Mouse (Mus musculus): ENCODE results near the gene C2cd5.

Gene C2cd5

GRCm38 (mm10) chr6:143115505-143115904 is 15.6 kb upstream of the C2cd5 start:
- no peak for DNase-seq (ENCODE audit: low spot score)

- peak; percentile 13 for DNase-seq (ENCODE audit: low spot score)
Observed at GRCm38 (mm10) chr6:143115011-143115445, 15.1 kb upstream of the C2cd5 start.

GRCm38 (mm10) chr6:143114556-143114955 is 14.6 kb upstream of the C2cd5 start:
- DNase-seq (ENCODE audit: low spot score), result no peak

DNA sequence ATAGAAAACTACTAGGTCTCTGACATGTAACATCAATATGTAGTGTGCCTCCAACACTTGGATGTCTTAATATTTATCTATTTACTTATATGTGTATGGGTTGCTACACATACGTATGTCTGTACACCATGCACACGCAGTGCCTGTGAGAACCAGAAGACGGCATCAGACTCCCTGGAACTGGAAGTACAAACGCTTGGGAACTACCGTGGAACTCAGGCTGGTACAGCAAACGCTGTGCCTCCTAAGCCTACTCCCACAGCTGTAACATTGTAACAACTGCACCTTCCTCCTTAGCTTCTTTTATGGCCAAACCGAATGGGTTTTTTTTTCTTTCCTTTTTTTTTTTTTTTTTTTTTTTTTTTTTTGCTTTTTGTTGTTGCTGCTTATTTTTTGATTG is 10.4 kb upstream of the C2cd5 start:
- no peak for DNase-seq (ENCODE audit: low spot score)

DNA sequence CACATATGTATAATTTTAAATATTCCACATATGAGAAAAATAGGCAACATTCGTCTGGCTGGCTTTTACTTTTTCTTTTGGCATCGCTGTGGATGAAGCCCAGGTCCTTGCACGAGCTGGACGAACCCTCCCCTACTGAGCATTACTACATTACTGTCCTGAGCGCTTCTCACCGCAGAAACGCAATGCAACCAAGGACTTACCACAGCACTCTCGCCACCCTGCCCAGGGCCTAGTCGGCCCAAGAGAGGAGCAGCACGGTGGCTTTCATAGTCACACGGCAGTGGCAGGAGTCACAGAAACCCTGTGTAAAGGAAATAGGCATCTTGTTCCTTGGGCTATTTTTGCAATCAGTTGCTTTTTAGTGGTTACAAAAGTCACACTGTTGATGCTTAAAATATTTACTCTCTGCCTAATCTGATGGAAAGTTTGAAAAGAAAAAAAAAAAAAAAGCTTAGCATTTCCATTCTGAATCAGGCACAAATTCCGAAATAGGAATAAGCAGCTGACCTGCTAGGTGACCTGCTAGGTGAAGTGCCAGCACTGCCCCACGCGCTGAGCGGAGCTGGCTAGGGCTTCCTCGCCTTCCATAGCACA is 9.8 kb upstream of the C2cd5 start:
- DNase-seq (ENCODE audit: low spot score), result no peak

- DNase-seq (ENCODE audit: low spot score), result no peak
Observed at GRCm38 (mm10) chr6:143108031-143108430, 8.1 kb upstream of the C2cd5 start.

DNA sequence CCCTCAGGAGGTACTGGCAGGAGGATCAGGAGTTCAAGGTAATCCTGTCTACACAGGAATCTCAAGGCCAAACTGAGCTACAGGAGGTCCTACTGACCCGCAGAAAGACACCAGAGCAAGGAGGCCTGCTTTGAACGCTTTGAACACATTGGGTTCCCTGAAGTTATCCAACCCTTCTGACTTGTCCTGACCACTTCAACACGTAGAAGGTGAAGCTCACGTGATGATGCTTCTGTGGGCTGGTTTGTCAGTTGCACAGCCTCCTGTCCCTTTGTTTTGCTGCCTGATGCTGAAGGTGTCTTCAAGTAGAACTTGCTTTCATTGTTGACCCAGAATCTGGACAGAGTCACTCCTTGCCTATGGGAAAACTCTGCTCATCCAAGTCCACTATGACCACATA is 7.7 kb upstream of the C2cd5 start:
- no peak for DNase-seq (ENCODE audit: low spot score)

GRCm38 (mm10) chr6:143105766-143106165 is 5.8 kb upstream of the C2cd5 start:
- no peak for DNase-seq (ENCODE audit: low spot score)

GRCm38 (mm10) chr6:143103981-143104680 is 4.2 kb upstream of the C2cd5 start:
- peak; percentile 31 for DNase-seq (ENCODE audit: low spot score)

DNA sequence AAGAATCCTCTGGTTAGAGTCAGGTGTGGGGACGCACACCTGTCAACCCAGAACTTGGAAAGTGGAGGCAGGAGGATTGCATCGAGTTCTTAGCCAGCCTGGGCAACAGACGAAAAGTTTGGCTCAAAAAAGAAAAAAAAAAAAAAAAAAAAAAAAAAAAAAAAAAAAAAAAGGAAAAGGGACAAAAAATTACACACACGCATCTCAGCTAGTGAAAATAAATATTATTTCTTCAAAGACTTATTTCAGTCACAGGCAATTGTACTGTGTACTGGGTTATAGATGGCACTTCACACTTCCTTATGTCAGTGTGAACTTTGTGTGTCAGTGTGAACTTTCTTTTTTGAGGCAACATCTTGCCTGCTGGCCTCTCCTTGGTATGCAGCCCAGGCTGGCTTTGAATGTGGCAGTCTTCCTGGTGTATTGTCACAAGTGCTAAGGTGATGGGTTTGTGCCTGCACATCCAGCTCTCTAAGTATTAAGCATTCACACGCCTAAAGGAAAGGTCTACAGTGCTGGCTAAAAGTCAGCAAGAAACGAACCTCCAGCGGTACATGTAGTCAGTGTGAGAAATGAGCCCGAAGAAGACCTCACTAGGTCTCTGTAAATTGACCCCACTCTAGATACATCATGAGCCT is 656 bp upstream of the C2cd5 start:
- no peak for DNase-seq (ENCODE audit: low spot score)

- peak; percentile 37 for DNase-seq (ENCODE audit: low spot score)
Observed at GRCm38 (mm10) chr6:143099281-143099680, 660 bp downstream of the C2cd5 start.

GRCm38 (mm10) chr6:143095126-143095525 is 4.8 kb downstream of the C2cd5 start:
- no peak for DNase-seq (ENCODE audit: low spot score)

DNA sequence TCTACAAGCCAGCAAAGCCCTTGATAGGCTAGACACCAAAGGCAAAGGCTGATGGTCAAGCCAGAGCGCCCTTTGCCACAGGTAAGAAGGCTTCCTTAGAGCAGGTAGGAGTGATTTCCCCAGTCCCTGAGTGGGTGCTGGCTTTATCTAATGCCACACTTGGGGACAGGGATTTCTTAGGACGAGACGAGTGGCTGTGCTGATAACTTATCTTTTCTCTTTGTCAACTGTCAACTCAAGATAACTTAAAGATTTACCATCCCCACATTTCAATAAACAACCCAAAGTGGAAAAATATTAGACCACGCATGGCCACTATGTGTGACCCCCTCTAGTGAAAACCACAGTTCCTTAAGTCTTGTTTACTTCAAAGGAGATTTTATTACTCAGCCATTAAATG is 7.1 kb downstream of the C2cd5 start:
- DNase-seq (ENCODE audit: low spot score), result no peak

DNA sequence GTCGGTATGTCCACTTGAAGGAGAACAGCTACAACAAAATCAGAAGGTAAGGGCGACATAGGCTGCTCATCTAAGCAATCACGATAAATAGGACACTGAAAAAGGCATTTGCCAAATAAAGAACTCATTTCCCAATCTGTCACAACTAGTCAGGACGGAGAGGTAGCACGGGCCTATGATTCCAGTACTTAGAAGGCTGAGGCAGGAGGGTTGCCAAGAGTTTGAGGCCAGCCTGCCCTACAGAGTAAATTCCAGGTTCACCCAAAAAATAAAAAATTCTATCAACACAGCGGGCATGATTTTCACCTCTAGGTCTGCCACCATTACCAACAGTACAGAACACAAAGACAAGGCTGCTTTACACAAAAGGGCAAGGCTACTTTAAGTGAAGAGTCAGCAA is 8.9 kb downstream of the C2cd5 start:
- DNase-seq (ENCODE audit: low spot score), result no peak

- no peak for DNase-seq (ENCODE audit: low spot score)
Observed at GRCm38 (mm10) chr6:143087332-143087731, 12.6 kb downstream of the C2cd5 start.

GRCm38 (mm10) chr6:143085898-143086297 is 14.0 kb downstream of the C2cd5 start:
- DNase-seq (ENCODE audit: low spot score), result no peak

DNA sequence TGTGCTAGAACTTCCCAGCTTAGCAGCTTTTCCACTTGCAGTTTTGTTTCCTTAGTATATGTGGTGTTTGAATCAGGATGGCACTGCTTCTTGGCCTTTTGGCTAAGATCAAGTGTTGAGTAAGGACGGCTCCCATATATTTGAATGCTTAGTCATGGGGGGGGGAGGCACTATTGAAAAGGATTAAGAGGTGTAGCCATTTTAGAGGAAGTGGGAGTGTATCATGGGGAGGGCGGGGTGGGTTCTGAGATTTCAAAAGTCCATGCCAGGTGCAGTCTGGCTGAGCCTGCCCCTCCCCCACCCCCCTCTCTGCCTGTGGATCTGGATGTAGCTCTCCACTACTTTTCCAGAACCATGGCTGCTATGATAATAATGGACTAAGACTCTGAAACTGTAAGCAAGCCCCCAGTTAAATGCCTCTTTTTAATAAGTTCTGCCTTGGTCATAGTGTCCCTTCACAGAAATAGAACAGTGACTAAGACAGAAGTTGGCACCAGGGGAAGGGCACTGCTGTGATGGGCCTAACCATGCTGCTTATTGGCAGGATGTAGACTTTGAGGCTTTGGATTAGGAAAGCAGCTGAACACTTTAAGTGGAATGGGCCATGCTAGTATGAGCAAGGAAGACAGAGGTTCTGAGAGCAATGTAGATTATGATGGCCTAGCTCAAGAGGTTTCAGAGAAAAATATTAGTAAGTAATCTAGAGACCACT is 15.5 kb downstream of the C2cd5 start:
- no peak for DNase-seq (ENCODE audit: low spot score)

GRCm38 (mm10) chr6:143081479-143082106 is 18.3 kb downstream of the C2cd5 start:
- no peak for DNase-seq (ENCODE audit: low spot score)

GRCm38 (mm10) chr6:143080774-143081173 is 19.2 kb downstream of the C2cd5 start:
- DNase-seq (ENCODE audit: low spot score), result no peak

GRCm38 (mm10) chr6:143079126-143079525 is 20.8 kb downstream of the C2cd5 start:
- no peak for DNase-seq (ENCODE audit: low spot score)

- DNase-seq (ENCODE audit: low spot score), result no peak
Observed at GRCm38 (mm10) chr6:143076461-143076860, 23.5 kb downstream of the C2cd5 start.

GRCm38 (mm10) chr6:143073914-143074313 is 26.0 kb downstream of the C2cd5 start:
- no peak for DNase-seq (ENCODE audit: low spot score)
